Mouse (Mus musculus): ENCODE results near the gene Grin2d.

DNA sequence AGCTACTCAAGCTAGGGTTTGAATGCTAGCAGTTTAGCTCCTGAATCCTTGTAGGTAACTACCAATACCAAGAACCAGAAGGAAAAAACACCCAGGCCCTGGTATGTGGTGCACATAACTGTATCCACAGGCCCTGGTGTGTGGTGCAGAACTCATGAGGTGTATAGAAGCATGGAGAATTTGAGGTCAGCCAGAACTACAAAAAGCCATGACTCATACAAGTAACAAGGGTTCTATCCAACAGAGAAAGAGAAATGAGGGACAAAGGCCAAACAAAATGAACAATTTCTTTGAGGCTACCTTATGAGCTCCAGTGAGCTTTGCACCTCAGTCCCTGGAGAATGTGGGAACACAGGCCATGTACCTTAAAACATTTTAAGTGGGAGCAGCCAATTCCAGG lies 57.3 kb downstream of the Grin2d start:
- no peak for TF ChIP-seq CTCF (IDR thresholded peaks at IDR 0.05; ENCODE audit: control insufficient read depth, insufficient read depth, insufficient read length)
- TF ChIP-seq MAX (IDR thresholded peaks at IDR 0.05), result no peak
- TF ChIP-seq CEBPB (IDR thresholded peaks at IDR 0.05; ENCODE audit: low read depth), result no peak
- TF ChIP-seq USF1 (IDR thresholded peaks at IDR 0.05; ENCODE audit: low read depth), result no peak
- TF ChIP-seq MYOG (IDR thresholded peaks at IDR 0.05; ENCODE audit: control insufficient read depth, extremely low read depth, insufficient read length), result no peak

All from C2C12 (cell line).